Mouse (Mus musculus) forebrain, embryonic 15.5 days (tissue): ENCODE data around the gene Cdkal1. TPM values are rescaled to one million over a fixed set of nuclear protein-coding genes. Genes with fewer than 3 reads are reported as not detected.

Experiments
- ATAC-seq: fragments of 200-750 bp; cut with Nextera tagmentation; replicated peaks from 2 replicates; pipeline ENCODE4 v1.8.0; 2017; ENCODE audit warnings: mild to moderate bottlenecking, moderate TSS enrichment, moderate library complexity
- H3K27ac ChIP-seq: fragments of 300-500 bp; sonication (generic); replicated peaks from 2 replicates; pipeline ENCODE4 v1.5.1; 2015; ENCODE audit warnings: mild to moderate bottlenecking, inconsistent platforms
- H3K27me3 ChIP-seq: fragments of 300-500 bp; sonication (generic); 2 replicates; pipeline ENCODE4 v1.6.1; 2015; ENCODE audit warnings: inconsistent platforms
- H3K36me3 ChIP-seq: fragments of 300-500 bp; sonication (generic); 2 replicates; pipeline ENCODE4 v1.6.1; 2015; ENCODE audit warnings: mild to moderate bottlenecking, inconsistent platforms
- H3K4me1 ChIP-seq: fragments of 300-500 bp; sonication (generic); 2 replicates; pipeline ENCODE4 v1.6.1; 2015; ENCODE audit warnings: inconsistent platforms
- H3K4me2 ChIP-seq: fragments of 300-500 bp; sonication (generic); replicated peaks from 2 replicates; pipeline ENCODE4 v1.6.1; 2015; ENCODE audit warnings: mild to moderate bottlenecking, inconsistent platforms
- H3K4me3 ChIP-seq: fragments of 300-500 bp; sonication (generic); 2 replicates; pipeline ENCODE4 v1.5.1; 2015; ENCODE audit warnings: mild to moderate bottlenecking, inconsistent platforms
- H3K9ac ChIP-seq: fragments of 300-500 bp; sonication (generic); replicated peaks from 2 replicates; pipeline ENCODE4 v1.6.1; 2015; ENCODE audit warnings: mild to moderate bottlenecking, inconsistent platforms
- H3K9me3 ChIP-seq: fragments of 300-500 bp; sonication (generic); 2 replicates; pipeline ENCODE4 v1.6.1; 2016; ENCODE audit warnings: inconsistent platforms
- WGBS: fragments of 180-500 bp; shearing (Covaris S2); methylation state at CpG from one replicate; pipeline ENCODE4 v1.1.7; 2015; ENCODE audit warnings: mixed read lengths; 5-methylcytosine and 5-hydroxymethylcytosine counted together
- polyA plus RNA-seq: library from polyadenylated mRNA; unstranded; fragments of >200 nt; fragmentation: Nextera tagmentation; extraction: Ambion mirVana; gene quantifications from 2 replicates; pipeline ENCODE4 v1.2.1, GENCODE M21; 2015

Cdkal1 gene
- polyA plus RNA-seq, 1 experiment from 2014 or later: 28.0 TPM

- Histone ChIP-seq H3K9me3 (no peaks in the 10 kb centered on the region), H3K27me3 (no peaks in the 10 kb centered on the region), H3K36me3 (no peaks in the 10 kb centered on the region), H3K4me2 (no peak overlapping the region), H3K4me3 (no peak overlapping the region), H3K9ac (no peak overlapping the region), H3K27ac (no peak overlapping the region), H3K4me1 (peaks cover 5% of the 10 kb centered on the region)
- no peak for ATAC-seq
- WGBS: 90% methylated on average over 3 of the region's 3 CpGs
Measured at GRCm38 (mm10) chr13:29615987-29616386, 239.5 kb downstream of the Cdkal1 start.

- 76% methylated on average over 7 of the region's 7 CpGs for WGBS
- H3K36me3 ChIP-seq: no peaks in the 10 kb centered on the region
- H3K4me3 ChIP-seq: no peak overlapping the region
- no peaks in the 10 kb centered on the region for H3K27me3 ChIP-seq
- no peak for ATAC-seq
- no peaks in the 10 kb centered on the region for H3K9me3 ChIP-seq
- no peak overlapping the region for H3K9ac ChIP-seq
- peaks cover 14% of the 10 kb centered on the region for H3K4me1 ChIP-seq
- H3K27ac ChIP-seq: no peak overlapping the region
- no peak overlapping the region for H3K4me2 ChIP-seq
Measured at GRCm38 (mm10) chr13:29615081-29615480, 240.4 kb downstream of the Cdkal1 start.

- H3K36me3 ChIP-seq: no peaks in the 10 kb centered on the region
- WGBS: 5% methylated on average over 13 of the region's 13 CpGs
- no peaks in the 10 kb centered on the region for H3K9me3 ChIP-seq
- no peak overlapping the region for H3K4me3 ChIP-seq
- H3K27ac ChIP-seq: peak overlapping the region; percentile 96
- peak overlapping the region; percentile 16; the same call in 1 of the 2 replicates for H3K4me2 ChIP-seq
- H3K27me3 ChIP-seq: no peaks in the 10 kb centered on the region
- H3K9ac ChIP-seq: 0 out of 2 replicates have a peak overlapping the region, but pooled peaks have one; percentile 13
- ATAC-seq: peak; percentile 92
- peaks cover 29% of the 10 kb centered on the region for H3K4me1 ChIP-seq
Measured at GRCm38 (mm10) chr13:29610051-29610931, 245.2 kb downstream of the Cdkal1 start.

DNA sequence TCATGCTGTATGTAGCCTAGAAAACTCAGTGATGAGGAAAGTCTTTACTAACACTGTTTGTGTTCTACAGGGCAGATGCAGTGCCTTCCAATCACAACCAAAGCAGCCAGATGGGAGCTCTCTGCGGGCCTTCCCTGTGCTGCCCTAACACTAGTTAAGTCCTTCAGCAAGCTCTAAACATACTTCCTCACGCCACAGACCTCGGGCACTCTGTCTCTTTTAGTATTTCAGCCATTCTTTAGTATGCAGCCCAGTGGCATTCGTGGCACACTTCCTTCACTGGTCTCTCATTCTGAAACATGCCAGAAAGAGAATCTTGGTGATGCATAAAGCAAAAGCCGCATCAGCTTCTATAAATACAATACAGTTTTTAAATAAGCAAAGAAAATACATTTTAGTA is 246.0 kb downstream of the Cdkal1 start:
- Histone ChIP-seq H3K9ac (no peak overlapping the region), H3K27ac (peak overlapping the region; percentile 96), H3K9me3 (no peaks in the 10 kb centered on the region), H3K4me1 (peaks cover 32% of the 10 kb centered on the region), H3K36me3 (no peaks in the 10 kb centered on the region), H3K4me2 (no peak overlapping the region), H3K27me3 (no peaks in the 10 kb centered on the region), H3K4me3 (no peak overlapping the region)
- ATAC-seq: 0 out of 2 replicates have a peak, but pooled peaks have one; percentile 12
- WGBS: 23% methylated on average over 5 of the region's 5 CpGs

GRCm38 (mm10) chr13:29604241-29604640 is 251.2 kb downstream of the Cdkal1 start:
- Histone ChIP-seq H3K27ac (peak overlapping the region; percentile 54), H3K36me3 (no peaks in the 10 kb centered on the region), H3K9ac (no peak overlapping the region), H3K4me1 (peaks cover 18% of the 10 kb centered on the region), H3K9me3 (no peaks in the 10 kb centered on the region), H3K4me3 (no peak overlapping the region), H3K4me2 (no peak overlapping the region), H3K27me3 (no peaks in the 10 kb centered on the region)
- peak; percentile 88 for ATAC-seq
- 27% methylated on average over 6 of the region's 7 CpGs for WGBS

DNA sequence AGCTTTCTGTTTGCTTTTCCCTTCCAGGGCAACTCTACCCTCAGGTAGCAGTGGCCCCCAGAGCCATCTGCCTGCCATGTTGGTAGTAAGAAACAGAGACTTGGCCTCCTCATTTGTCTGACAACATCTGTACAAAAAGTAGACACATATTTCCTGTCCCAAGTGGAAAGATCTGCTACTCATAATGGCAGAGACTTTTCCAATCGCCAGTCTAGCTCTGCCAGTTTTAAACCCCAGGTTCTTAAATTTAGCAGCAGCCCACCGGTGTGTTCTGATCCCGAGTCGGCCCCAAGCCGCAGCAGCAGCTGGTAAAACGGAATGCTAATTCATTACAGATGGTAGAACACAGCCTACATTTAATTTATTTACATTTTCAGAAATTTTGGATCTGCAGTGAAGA is 251.9 kb downstream of the Cdkal1 start:
- no peak for ATAC-seq
- no peak overlapping the region for H3K4me2 ChIP-seq
- no peaks in the 10 kb centered on the region for H3K27me3 ChIP-seq
- peak overlapping the region; percentile 54 for H3K27ac ChIP-seq
- H3K4me1 ChIP-seq: peaks cover 12% of the 10 kb centered on the region
- WGBS: 66% methylated on average over 6 of the region's 6 CpGs
- no peak overlapping the region for H3K9ac ChIP-seq
- no peak overlapping the region for H3K4me3 ChIP-seq
- H3K9me3 ChIP-seq: no peaks in the 10 kb centered on the region
- H3K36me3 ChIP-seq: no peaks in the 10 kb centered on the region

- H3K27ac ChIP-seq: no peak overlapping the region
- H3K36me3 ChIP-seq: no peaks in the 10 kb centered on the region
- no peak overlapping the region for H3K4me3 ChIP-seq
- 92% methylated on average over 2 of the region's 2 CpGs for WGBS
- peaks cover 10% of the 10 kb centered on the region; the same call in 1 of the 2 replicates for H3K4me1 ChIP-seq
- no peak for ATAC-seq
- H3K9me3 ChIP-seq: no peaks in the 10 kb centered on the region
- H3K9ac ChIP-seq: no peak overlapping the region
- no peaks in the 10 kb centered on the region for H3K27me3 ChIP-seq
- no peak overlapping the region for H3K4me2 ChIP-seq
Measured at GRCm38 (mm10) chr13:29601033-29601432, 254.4 kb downstream of the Cdkal1 start.

GRCm38 (mm10) chr13:29599646-29600045 is 255.8 kb downstream of the Cdkal1 start:
- no peaks in the 10 kb centered on the region for H3K9me3 ChIP-seq
- no peaks in the 10 kb centered on the region for H3K36me3 ChIP-seq
- no peak overlapping the region for H3K4me3 ChIP-seq
- 73% methylated on average over 2 of the region's 2 CpGs for WGBS
- H3K27ac ChIP-seq: no peak overlapping the region
- H3K27me3 ChIP-seq: no peaks in the 10 kb centered on the region
- peaks cover 10% of the 10 kb centered on the region; the same call in 1 of the 2 replicates for H3K4me1 ChIP-seq
- no peak overlapping the region for H3K4me2 ChIP-seq
- no peak for ATAC-seq
- H3K9ac ChIP-seq: no peak overlapping the region

- Histone ChIP-seq H3K4me3 (no peak overlapping the region), H3K27me3 (no peaks in the 10 kb centered on the region)
- WGBS: 64% methylated on average over 3 of the region's 3 CpGs
Measured at GRCm38 (mm10) chr13:29596735-29597134, 258.7 kb downstream of the Cdkal1 start.

GRCm38 (mm10) chr13:29593096-29593495 is 262.4 kb downstream of the Cdkal1 start:
- no peak overlapping the region for H3K4me3 ChIP-seq
- H3K4me1 ChIP-seq: no peaks in the 10 kb centered on the region
- WGBS: 98% methylated on average over 3 of the region's 3 CpGs
- H3K4me2 ChIP-seq: no peak overlapping the region
- peaks cover 5% of the 10 kb centered on the region; the same call in 1 of the 2 replicates for H3K36me3 ChIP-seq
- H3K9me3 ChIP-seq: no peaks in the 10 kb centered on the region; the same call in 1 of the 2 replicates
- no peak overlapping the region for H3K27ac ChIP-seq
- ATAC-seq: no peak
- no peak overlapping the region for H3K9ac ChIP-seq
- no peaks in the 10 kb centered on the region for H3K27me3 ChIP-seq

More at GRCm38 (mm10) chr13:29596735-29597134, 258.7 kb downstream of the Cdkal1 start:
- Histone ChIP-seq H3K4me1 (no peaks in the 10 kb centered on the region), H3K9ac (no peak overlapping the region), H3K36me3 (peaks cover 5% of the 10 kb centered on the region; the same call in 1 of the 2 replicates), H3K4me2 (no peak overlapping the region), H3K9me3 (no peaks in the 10 kb centered on the region; the same call in 1 of the 2 replicates), H3K27ac (no peak overlapping the region)
- no peak for ATAC-seq

GRCm38 (mm10) chr13:29590685-29591084 is 264.8 kb downstream of the Cdkal1 start:
- WGBS: 76% methylated on average over 5 of the region's 5 CpGs
- H3K9ac ChIP-seq: no peak overlapping the region
- peaks cover 5% of the 10 kb centered on the region; the same call in 1 of the 2 replicates for H3K36me3 ChIP-seq
- H3K4me3 ChIP-seq: no peak overlapping the region
- H3K9me3 ChIP-seq: no peaks in the 10 kb centered on the region; the same call in 1 of the 2 replicates
- no peaks in the 10 kb centered on the region for H3K4me1 ChIP-seq
- ATAC-seq: no peak
- H3K27ac ChIP-seq: no peak overlapping the region; the same call in 1 of the 2 replicates
- H3K4me2 ChIP-seq: no peak overlapping the region
- H3K27me3 ChIP-seq: no peaks in the 10 kb centered on the region

GRCm38 (mm10) chr13:29590164-29590563 is 265.3 kb downstream of the Cdkal1 start:
- no peaks in the 10 kb centered on the region for H3K4me1 ChIP-seq
- no peak overlapping the region for H3K9ac ChIP-seq
- no peaks in the 10 kb centered on the region; the same call in 1 of the 2 replicates for H3K9me3 ChIP-seq
- no peak overlapping the region for H3K27ac ChIP-seq
- H3K4me2 ChIP-seq: no peak overlapping the region
- no peak for ATAC-seq
- no peak overlapping the region for H3K4me3 ChIP-seq
- H3K36me3 ChIP-seq: peaks cover 5% of the 10 kb centered on the region; the same call in 1 of the 2 replicates
- WGBS: 75% methylated on average over 5 of the region's 5 CpGs
- H3K27me3 ChIP-seq: no peaks in the 10 kb centered on the region
